Mouse (Mus musculus) mouse embryonic stem cell (cell line): Measurements from ENCODE around the gene Dchs1.

ENCODE experiments used
- in situ Hi-C, 2 experiments: fragments of 300-500 bp; cut with MboI; formaldehyde crosslinking; loops; 1 replicate in 1 of 2; 3 replicates in 1 of 2; pipeline ENCODE4 v1.14.3; 2019 to 2020; ENCODE audit warnings: low sequenced_read_pairs in 2 of 2, low pct_unique_long_range_greater_than_20kb in 1 of 2, mixed read lengths in 1 of 2; ENCODE audit not compliant: unreplicated experiment in 1 of 2

Dchs1 gene

DNA sequence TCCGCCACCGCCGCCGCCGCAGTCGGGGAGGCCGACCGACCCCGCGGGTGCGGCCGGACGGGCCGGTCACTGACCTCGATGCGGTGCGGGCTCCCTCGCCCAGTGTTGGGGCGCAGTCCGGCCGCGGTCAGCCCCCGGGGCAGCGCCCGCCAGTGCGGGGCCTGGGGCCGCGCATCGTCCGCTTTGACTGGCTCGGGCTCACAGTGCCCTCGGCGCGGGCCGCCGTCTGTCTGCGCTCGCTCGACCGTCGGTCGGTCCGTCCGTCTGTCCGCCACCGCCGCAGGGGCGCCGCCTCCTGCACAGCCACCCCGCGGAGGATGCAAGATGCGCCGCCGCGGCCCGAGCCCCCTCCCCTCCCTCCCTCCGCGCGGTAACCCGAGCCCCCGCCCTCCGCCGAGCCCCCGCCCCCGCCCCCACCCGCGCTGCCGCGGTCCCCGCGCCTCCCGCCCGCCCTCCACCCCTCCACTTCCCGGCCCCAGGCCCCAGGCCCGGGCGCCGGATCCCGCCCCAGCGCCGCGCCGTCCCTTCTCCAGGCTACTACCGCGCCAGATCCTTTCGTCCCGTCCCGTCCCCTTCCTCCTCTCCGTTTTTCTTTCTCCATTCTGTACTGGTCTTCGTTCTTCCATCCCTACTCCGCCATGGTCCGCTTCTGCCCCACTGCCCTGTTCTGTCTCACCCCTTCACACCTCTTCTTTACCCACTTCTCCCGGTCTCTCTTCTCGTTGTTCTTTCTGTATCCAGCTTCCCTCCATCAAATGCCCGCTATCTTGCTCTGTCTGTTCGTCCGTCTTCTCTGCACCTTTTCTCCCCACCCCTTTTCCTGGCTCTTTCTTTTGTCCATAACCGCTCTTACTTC is at the start of gene Dchs1:
TSS of gene Dchs1 (minus strand) at position 370 of the 856 bp plus-strand sequence.
- in situ Hi-C loops = no loop called here

DNA sequence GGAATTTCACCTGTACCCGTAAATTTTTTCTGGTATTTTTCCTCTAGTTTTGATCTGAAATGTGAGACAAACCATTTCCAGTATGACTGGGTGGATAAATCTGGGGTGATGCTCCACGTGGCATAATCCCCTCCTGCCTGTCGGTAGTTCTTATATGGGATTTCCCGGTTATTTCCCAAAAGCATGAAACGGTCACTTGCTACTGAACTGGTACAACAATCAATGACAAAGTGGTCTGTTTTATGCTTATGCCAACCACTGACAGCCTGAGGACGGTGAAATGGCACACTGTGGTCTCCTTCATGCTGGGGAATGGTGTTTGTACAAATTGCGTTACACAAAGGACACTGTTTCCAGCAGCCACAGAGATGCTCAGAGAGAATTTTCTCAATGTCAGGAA is 36.8 kb upstream of the Dchs1 start:
- in situ Hi-C loops = no loop called here

DNA sequence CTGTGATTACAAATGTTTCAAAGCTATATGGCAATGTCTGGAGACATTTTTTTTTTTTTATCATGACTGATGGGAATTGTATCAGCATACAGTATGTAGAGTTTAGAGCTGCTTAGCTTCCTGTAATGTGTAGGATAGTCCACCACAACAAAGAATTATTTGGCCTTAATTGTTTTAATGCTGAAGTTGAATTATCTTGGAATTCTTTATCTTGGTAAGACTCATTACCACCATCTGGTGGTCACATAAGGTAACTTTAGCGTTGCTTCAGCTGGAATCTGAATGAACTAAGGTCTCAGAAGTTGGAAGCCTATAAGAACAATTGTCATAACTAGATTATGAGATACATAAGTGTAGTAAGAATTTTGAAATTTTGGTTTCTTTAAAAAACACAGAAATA is 31.0 kb upstream of the Dchs1 start:
- in situ Hi-C loops = no loop called here

DNA sequence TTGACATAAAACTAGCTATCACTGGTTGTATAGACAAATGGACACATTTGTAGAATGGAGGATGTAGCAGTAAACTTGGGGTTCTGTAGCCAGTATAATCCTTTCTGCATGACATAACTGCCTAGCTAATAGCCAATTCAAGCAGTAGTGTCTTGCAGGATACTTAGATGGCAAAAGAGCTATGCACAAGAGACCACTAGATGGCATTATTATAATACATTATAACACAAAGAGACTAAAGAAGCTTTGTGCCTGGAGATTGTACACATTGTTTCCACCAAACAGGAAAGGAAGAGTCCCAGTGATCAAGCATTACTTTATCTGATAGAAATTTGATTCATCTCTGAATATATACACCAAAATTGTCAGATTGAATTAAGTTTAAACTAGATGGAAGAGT is 29.3 kb upstream of the Dchs1 start:
- in situ Hi-C loops = no loop called here

DNA sequence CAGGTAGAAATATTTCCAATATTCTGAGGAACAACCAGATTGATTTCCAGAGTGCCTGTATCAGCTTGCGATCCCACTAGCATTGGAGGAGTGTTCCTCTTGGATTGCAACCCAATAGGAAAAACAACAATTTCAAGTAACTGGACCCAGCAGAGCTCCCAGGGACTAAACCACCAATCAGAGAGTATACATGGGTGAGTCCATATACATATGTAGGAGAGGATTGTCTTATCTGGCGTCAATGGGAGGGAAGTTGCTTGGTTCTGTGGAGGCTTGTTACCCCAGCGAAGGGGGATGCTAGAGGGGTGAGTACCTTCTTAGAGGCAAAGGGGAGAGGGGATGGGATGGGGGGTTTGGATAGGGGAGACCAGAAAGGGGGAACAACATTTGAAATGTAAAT is 25.9 kb upstream of the Dchs1 start:
- in situ Hi-C loops = no loop called here

DNA sequence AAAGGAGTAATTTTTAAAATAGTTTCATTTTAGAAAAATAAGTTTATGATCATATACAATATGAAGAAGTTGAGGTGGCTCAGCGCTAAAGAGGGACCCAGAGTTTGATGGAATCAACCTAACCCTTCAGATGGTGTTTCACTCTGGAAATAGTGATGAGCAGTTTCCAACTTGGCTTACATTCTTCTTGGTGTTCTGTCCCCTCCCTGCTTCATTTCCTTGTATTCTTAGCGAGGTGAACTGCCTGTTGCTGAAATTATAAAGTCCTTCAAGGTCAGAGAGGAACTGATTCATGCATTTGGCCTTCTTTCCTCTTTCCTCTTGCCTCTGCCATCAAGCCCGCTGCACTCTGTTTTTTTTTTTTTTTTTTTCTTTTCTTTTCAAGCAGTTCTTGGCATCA is 25.1 kb upstream of the Dchs1 start:
- in situ Hi-C loops = no loop called here

DNA sequence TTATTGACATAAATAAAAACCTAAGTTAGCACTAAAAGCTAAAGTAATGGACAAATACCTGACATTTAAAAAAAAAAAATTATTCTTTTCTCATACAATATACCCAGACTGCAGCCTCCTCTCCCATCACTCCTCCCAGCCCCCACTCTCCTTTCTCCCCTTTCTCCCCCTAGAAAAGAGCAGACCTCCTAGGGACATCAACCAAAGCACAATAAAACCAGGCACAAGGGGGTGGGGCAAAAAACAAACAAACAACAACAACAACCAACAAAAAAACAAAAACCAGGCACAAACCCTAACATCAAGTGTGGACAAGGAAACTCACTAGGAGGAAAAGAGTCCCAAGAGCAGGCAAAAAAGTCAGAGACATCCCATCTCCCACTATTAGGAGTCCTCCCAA is 24.1 kb upstream of the Dchs1 start:
- in situ Hi-C loops = no loop called here

DNA sequence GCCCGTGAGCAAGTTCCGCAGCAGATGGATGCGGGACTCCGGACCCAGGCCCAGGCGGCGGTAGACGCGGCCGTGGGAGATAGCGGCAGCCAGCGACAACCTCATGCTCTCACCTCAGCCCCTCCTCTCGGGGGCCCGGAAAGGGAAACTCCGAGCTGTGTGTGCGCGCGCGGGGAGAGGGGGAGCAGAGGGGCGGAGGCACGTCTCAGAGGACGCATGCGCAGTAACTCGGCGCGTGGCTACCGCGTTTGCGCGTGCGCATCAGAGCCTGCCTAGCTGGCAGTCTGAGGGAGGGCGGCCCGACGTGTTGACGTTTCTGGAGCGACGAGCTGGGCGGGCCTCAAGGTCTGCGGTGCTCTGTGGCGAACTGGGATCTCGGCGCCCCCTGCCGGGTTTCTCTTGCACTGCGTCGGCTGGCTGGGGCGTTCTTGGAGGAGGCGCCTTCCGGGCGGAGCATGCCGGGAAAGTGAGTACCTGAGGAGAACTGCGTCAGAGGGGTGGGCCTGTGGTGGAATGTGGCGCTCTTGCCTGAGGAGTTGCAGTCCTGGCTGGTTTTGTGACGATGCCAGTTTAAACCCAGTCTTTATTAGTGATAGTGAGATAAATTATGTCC is 23.5 kb upstream of the Dchs1 start, which contains the start of gene Mrpl17:
TSS of gene Mrpl17 (minus strand) at position 223 of the 613 bp plus-strand sequence.
- in situ Hi-C loops = no loop called here

DNA sequence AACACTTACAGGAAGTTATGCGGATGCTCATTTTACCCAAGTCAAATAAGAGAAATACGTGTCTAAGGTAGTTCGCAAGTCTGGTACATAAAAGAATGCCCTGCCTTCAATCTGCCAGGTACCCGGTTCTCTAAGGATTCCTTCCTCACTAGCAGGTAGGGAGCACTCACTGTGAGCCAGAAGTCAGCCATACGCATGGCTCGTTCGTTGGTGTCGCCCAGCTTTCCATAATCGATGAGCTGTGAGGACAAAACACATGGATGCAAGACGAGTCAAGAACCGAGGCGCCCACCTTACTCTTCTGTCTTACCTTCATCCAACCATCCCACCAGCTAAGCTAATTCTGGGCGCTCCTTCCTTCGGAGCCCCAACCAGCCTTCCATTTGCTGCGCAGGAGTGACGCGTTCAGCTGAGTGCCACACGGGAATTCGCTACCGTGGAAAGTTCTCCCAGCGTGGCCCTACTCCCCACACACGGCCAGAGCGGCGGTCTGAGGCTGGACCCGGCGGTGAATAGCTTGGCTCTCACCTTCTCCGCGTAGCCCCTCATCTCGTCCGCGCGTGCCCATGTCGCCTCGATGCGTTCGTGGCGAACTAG is 22.9 kb upstream of the Dchs1 start:
- in situ Hi-C loops = no loop called here

DNA sequence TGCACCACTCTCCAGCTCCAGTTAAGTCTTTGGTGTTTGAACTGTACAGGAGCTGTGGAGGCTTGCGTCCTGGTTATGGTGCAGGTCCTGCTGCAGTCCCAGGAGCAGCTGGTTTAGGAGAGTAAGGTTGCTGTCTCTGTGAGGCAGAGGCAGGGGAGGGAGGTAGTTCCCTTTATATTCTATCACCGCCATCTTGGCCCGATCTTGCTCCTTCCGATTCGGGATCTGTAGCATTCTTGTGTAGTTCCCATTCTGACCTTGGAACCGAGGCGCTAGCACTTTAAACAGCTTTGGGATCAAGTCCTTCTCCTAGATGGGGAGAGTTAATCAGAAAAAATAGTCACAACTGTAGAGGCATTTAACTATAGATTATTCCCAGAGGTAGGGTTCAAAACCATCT is 22.4 kb upstream of the Dchs1 start:
- in situ Hi-C loops = loop anchor here in 1 of 2 experiments (5.0 kb wide), 1 partner anchor 63 kb away; no protein-coding TSS in a partner anchor

DNA sequence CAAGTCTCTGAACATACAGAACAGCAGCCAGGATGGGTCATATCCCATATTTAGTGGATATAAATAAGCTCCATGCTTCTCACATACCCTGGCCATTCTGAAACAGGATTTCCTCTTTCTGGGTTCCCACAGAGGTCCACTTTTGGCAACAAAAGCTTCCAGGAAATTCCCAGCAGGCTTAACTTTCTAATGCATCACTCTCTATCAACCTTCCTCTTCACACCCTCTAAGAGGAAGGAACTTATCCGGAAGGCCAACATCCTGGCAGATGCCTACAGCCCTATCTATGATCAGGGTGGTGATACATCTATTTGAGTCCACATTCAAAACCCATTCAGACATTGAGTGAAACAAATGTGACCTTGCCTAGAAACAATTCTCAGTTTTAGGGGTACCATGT is 20.9 kb upstream of the Dchs1 start:
- in situ Hi-C loops = loop anchor here in 1 of 2 experiments (5.0 kb wide), 1 partner anchor 61 kb away; no protein-coding TSS in a partner anchor

DNA sequence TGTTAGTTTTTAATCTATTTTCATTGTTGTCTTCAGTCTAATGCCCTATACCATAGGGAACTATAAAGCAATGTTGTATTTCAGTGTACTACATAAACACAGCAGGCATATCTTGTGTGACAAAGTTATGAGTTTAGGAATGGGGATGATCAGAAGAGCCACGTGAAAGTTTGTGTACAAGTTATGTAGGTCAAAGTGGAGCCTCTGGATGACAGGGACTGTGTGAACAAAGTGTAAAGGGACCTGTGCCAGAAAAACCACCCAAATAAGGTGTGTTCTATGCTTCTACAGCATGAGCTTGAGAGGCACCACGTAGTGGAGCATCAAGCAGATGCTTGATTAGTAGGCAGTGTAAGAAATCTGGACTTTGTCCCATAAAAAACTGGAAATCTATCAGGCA is 19.3 kb upstream of the Dchs1 start:
- in situ Hi-C loops = loop anchor here in 1 of 2 experiments (5.0 kb wide), 1 partner anchor 59 kb away; no protein-coding TSS in a partner anchor

DNA sequence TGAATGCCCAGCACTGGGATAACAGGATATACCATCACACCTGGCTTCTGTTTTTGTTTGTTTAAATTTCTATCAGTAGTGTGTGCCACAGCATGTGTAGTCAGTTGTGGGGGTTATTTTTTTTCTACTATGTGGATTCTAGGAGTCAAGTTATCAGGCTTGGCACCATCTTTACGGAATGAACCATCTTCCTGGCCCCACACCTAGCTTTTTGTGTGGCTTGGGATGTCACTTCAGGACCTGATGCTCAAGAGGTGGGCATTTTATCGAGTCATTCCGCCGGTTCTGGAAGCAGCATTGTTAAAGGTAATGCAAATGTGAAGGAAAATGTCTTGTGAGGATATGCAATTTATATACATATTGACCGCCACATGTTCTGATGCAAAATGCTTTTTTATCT is 18.7 kb upstream of the Dchs1 start:
- in situ Hi-C loops = loop anchor here in 1 of 2 experiments (5.0 kb wide), 1 partner anchor 59 kb away; no protein-coding TSS in a partner anchor

DNA sequence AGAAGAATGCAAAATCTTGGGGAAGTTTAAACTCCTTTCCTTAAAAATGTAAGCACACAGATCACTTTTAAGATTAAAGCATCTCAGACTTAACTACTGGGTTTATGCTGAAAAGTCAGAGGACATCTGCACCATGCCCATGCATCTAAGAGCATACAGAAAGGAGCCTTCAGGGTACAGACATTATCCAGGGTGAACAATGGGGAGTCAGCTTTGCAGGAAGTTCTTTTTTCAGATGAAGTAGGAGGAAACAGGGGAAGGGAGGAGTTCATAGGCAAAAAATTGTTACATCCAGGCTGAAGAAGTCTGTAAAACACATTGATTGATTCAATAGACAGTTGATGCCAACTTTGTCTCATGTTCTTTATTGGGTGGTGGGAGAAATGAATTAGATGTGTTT is 16.0 kb upstream of the Dchs1 start:
- in situ Hi-C loops = no loop called here

DNA sequence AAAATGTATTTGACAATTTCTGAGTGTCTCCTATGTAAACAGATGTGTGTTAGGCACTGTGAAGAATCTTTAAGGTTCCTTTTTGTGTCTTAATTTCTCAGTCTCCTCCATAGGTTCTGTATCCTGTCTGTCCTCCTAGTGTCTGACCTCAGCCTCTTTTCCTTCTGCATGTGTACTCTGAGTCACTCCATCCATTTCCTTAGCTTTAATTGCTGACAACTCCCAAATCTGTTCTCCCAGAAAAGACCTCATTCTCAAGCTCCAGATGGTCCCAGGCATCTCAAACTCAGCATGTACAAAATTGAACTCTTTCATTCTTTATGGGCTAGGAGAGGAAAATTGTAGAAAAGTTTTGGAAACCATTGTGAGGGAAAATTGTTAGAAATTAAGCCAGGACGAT is 15.3 kb upstream of the Dchs1 start:
- in situ Hi-C loops = no loop called here

DNA sequence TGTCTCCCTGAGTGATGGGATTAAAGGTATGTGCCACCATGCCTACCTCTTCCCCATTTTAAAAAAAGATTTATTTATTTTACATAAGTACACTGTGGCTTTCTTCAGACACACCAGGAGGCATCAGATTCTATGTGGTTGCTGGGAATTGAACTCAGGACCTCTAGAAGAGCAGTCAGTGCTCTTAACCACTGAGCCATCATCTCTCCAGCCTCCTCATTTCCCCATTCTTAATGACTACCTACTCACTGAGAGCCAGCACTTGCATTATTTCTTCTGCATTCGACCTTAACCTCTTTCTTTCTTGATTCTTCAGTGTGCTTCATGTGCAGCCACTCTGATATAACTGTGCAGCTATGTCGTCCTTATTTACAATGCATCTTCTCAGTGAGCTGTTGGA is 14.9 kb upstream of the Dchs1 start:
- in situ Hi-C loops = no loop called here

DNA sequence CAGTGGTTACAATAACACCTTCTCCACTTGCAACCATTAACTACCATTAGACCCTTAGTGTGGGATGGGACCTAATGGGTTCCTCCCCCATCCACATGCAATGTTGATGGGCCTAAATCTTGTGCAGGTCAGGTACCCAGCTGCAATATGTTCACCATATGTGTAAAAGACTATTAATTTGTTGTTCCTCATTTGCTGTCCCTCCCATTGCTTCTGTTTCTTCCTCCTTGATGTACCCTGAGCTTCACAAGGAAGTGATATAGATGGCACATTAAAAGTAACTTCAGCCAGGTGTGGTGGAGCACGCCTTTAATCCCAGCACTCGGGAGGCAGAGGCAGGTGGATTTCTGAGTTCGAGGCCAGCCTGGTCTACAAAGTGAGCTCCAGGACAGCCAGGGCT is 9.5 kb upstream of the Dchs1 start:
- in situ Hi-C loops = no loop called here

DNA sequence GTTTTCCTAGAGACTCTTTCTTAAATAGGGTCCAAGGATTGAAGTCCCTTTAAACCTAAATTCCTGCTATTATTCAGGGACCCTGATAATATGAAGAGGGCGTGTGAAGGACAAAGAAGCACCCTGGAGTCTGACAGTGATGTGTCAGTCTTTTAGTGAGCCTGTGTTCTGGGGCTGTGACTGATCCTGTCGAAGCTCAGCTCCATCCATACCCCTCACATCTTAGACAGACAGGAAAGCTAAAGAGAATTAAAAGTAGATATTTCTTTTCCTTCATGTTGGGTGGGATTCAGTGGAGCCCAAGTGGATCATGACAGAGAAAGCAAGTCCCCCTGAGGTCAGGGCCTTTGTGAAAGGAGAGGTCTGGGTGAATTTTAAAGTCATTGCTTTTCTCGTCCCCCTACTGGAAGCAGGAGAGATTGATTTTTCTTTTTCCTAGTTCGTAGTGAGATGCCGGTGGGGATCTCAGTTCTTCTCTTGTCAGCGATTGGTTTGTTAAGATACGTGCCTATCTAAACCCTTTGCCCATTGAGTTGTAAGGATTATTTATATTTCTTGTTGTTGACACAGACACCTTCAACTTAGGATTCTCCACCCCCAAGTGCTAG is 8.4 kb upstream of the Dchs1 start:
- in situ Hi-C loops = no loop called here

DNA sequence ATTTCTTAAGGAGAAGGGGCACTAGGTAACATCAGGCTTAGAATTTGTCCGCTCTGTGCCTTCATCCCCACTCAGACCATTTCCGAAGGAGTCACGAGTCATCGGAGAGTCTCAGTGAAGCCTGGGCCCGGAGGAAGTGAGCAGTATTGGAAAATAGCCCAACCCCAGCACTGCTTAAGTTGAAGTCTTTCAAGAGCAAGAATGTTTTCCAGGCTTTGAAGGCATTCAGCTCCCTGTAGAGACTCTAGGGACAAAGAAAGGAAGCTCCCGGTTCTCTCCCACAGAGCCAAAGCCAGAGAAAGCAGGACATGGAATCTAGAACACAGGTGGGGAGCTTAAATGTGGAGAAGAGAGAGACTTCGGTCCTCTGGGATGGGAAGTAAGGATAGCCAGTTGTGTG is 6.2 kb upstream of the Dchs1 start:
- in situ Hi-C loops = no loop called here
